Mouse (Mus musculus) thymus, postnatal 36 days (tissue): ENCODE measurements around the gene Slc38a10.

Source experiments
- DNase-seq, 2 experiments: peaks; one replicate each; pipeline ENCODE4 v3.0.0; 2022; ENCODE audit warnings: mixed read lengths in 2 of 2

Slc38a10 gene

DNA sequence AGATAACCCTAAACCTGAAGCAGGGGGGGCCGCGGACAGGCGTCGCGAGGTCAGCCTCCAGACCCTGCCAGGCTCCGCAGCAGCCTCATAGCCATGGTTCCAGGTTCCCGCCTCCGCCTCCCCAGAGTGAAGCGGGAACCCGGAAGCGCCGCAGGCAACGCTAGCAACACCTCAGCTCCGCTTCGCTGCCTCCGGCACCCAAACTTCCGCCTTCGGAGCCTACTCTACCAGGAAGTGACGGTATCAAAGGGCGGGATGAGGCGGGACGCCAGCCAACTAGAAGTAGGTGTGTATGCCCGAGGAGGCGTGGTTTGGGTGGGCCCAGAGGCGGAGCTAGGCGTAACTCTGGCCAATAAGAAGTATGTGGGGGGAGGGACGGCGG lies at the start of gene Slc38a10:
TSS of gene Slc38a10 (minus strand) at position 234 of the 382 bp plus-strand sequence.
- peak; percentile 99 to 100 for DNase-seq

- no peak for DNase-seq
These were observed 49.5 kb upstream of the Slc38a10 start for GRCm38 (mm10) chr11:120200621-120201020.

DNA sequence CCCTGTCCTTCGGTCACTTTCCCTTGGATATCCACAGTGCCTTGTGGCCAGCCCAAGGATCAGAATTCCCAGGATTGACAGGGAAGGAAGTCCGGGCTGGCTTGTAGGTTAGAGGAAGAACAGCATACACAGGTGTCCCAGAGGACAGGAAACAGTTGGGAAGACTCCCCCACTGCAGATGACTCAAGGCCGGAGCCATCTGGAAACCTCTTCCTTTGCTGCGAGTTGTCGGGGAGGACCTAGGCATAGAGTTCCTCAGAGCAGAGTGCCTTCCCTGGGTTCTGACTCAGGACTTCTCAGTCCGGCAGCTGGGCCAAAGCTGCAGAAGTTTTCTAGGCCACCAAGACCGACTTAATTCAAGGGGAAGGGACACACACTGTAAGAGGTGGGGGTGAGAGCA lies 48.6 kb upstream of the Slc38a10 start:
- no peak for DNase-seq

DNA sequence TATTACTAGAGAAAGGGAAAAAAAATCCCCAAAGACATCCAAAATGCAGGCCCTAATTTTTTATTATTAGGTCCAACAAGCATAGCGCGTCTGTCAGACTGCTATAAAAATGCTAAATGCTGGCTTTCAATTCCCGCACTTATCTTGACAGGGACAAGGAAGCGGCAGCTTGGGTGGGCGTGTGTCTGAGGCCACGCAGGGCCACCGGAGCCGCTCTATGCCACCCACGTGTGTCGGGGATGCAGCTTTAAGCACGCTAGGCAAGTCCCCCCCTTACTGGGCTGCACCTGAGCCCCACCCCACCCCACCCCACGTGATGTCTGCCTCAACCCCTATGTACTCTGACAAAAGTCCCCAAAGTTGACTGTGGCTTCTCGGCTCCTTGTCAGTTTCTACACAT lies 47.7 kb upstream of the Slc38a10 start:
- DNase-seq: peak in 1 of 2 experiments; percentile 36

DNA sequence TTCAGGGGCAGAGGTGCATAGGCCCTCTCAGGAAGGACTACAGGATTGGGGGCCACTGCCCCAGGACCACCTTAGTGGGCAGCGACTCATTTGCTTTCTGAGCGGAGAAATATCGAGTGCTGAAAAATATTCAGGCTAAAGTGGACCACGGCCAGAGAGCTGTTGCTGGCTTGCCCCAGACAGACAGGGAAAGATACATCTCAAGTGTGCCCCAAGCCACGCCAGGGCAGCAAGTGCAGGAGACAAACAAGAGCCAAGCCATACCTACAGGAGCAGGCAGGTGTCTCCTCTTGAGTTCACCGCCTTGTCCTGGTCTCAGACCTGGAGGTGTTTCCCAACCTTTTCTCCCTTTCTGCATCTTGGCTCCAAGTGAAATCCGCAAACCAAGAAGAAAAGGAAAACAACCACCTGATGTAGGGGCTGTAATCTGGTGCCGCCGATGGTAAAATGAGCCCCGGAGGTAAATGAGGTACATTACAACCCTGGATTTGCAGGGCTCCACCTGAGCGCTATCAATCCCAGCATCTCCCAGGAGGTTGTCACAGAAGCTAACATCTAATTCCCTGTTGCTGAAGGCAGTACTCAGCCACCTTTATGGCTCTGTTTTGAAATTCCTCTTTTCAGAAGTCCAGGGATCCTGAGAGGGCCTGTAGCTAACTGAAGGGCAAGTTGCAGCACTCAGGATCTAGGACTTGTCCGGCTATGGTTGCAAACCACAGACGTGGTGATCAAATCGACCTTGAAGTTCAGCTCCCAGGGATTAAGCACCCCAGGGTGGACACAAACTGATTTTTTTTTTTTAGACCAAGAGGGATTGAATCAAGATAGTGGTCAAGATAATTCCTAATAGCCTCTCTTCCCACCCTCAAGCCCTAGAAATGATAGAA lies 39.6 kb upstream of the Slc38a10 start:
- DNase-seq: no peak

GRCm38 (mm10) chr11:120189459-120190312 lies 38.5 kb upstream of the Slc38a10 start:
- DNase-seq: peak; percentile 97 to 99

DNA sequence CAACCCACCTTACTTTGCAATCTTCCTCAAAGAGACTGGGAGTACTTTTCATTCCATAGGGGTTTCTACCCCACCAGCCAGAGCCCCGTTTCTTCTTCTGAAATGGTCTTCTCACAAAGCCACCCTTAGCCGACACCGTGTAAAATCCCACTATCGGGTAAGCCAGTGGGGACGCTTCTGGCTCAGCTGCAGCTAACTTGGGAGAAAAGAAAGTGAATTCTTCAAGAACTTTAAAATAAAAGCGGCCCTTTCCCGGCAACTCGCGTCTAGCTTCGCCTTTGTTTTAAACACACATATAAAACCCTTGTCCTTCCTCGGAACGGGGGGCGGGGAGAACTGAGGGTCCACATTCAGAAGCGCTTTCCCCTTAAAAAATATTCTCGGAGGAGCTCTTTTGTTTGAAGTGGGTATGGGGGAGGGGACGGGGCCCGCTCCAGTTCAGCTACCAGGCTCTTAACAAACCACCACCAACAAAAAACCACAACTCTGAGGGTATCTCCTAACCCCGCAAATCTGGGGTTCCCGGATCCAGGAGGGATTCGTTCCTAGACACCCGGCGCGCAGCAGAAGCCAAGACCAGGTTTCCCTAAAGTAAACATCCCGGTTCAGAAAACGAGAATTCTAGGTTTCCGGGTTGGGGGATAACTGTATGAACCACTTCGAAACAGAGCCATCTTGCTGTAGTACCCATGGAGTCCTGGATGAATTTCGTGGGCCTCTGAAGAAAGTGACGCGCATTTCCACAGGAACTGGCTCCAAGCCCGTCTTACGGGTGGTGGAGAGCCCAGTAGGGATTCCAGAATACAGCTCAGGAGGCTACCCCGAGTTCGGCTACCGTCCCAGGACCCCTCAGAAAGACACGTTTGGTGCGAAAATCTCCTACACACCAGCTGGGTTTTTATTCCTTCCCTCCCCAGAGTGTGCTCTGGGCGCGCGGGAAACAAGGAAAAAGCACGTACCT lies 37.6 kb upstream of the Slc38a10 start:
- DNase-seq: peak; percentile 50 to 54

- DNase-seq: peak; percentile 15 to 29
These were observed 36.9 kb upstream of the Slc38a10 start for GRCm38 (mm10) chr11:120188102-120188480.

GRCm38 (mm10) chr11:120187236-120188101 lies 36.3 kb upstream of the Slc38a10 start:
- DNase-seq: peak in 1 of 2 experiments; percentile 13

GRCm38 (mm10) chr11:120186821-120187235 lies 35.7 kb upstream of the Slc38a10 start:
- no peak for DNase-seq

DNA sequence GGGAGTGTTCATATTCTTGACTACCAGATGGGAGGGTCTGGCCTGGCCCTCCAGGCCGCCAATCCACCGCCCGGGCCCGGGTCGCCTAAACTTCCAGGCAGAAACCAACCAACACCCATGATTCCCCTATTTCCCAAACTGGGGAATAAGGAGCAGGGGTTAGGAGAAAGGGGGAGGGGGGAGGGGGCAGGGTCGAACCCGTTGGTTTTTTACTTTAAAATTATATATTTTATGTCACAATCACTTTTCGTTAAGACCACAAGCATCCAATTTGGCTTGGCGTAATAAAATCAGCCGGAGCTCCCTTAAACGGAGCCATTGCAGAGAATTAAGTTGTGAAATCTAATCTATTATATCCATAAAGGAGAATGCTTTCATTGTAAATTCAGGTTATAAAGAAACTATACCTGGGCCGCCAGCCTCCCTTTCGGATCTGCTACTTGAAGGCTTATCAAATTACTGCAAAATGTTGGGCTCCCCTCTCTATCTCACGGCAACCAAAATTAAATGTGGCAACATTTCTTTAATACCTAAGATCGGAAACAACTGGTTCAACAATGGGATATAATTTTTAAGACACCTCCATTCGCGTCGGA lies 35.1 kb upstream of the Slc38a10 start:
- DNase-seq: no peak

- DNase-seq: no peak
These were observed 34.4 kb upstream of the Slc38a10 start for GRCm38 (mm10) chr11:120185316-120186141.

GRCm38 (mm10) chr11:120184371-120185315 lies 33.5 kb upstream of the Slc38a10 start:
- no peak for DNase-seq

DNA sequence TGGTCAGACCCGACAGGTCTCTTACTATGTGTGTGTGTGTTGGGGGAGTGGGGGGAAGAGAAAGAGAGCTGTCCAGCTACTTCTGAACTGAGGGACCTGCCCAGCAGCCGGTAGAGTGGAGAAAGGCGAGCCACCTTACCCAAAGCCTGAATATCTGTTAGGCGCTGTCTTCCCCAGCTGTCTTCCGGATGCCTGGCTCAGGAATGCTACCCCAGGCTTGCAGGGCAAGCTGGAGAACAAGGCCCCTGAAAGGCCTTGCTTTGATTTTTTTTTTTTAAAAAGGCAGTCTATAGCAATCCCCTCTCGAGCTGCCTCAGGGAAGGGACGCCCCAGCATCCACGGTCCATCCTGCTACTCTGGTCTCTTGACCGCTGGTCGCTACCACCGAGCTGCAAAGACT lies 32.6 kb upstream of the Slc38a10 start:
- no peak for DNase-seq

GRCm38 (mm10) chr11:120183180-120183579 lies 32.0 kb upstream of the Slc38a10 start:
- DNase-seq: no peak

GRCm38 (mm10) chr11:120182396-120183030 lies 31.4 kb upstream of the Slc38a10 start:
- no peak for DNase-seq

- no peak for DNase-seq
These were observed 30.2 kb upstream of the Slc38a10 start for GRCm38 (mm10) chr11:120181379-120181778.

- no peak for DNase-seq
These were observed 28.2 kb upstream of the Slc38a10 start for GRCm38 (mm10) chr11:120179374-120179773.
